Mouse (Mus musculus) embryonic facial prominence, embryonic 14.5 days (tissue): ENCODE data around the gene Rpl23. TPM values are rescaled to one million over a fixed set of nuclear protein-coding genes. Genes with fewer than 3 reads are reported as not detected.

ENCODE experiments used
- ATAC-seq: fragments of 200-750 bp; cut with Nextera tagmentation; 2 replicates; pipeline ENCODE4 v1.8.0; 2017; ENCODE audit warnings: low read depth, moderate number of reproducible peaks, moderate TSS enrichment
- DNase-seq: peaks from one replicate; pipeline ENCODE4 v3.0.0-alpha.2; 2015; ENCODE audit warnings: low spot score
- H3K27ac ChIP-seq: fragments of 300-500 bp; sonication (generic); replicated peaks from 2 replicates; pipeline ENCODE4 v1.5.1; 2014; ENCODE audit warnings: low read depth, mild to moderate bottlenecking, low read length, moderate library complexity
- H3K27me3 ChIP-seq: fragments of 300-500 bp; sonication (generic); replicated peaks from 2 replicates; pipeline ENCODE4 v1.6.1; 2014; ENCODE audit warnings: low read length; ENCODE audit not compliant: control insufficient read depth, insufficient read depth
- H3K36me3 ChIP-seq: fragments of 300-500 bp; sonication (generic); 2 replicates; pipeline ENCODE4 v1.6.1; 2014; ENCODE audit warnings: low read length, mixed read lengths; ENCODE audit not compliant: control insufficient read depth, insufficient read depth
- H3K4me1 ChIP-seq: fragments of 300-500 bp; sonication (generic); 2 replicates; pipeline ENCODE4 v1.6.1; 2014; ENCODE audit warnings: antibody characterized with exemption, low read length; ENCODE audit not compliant: control insufficient read depth, insufficient read depth
- H3K4me2 ChIP-seq: fragments of 300-500 bp; sonication (generic); 2 replicates; pipeline ENCODE4 v1.6.1; 2014; ENCODE audit warnings: low read depth, mild to moderate bottlenecking, low read length, moderate library complexity, mixed read lengths
- H3K4me3 ChIP-seq: fragments of 300-500 bp; sonication (generic); 2 replicates; pipeline ENCODE4 v1.5.1; 2014; ENCODE audit warnings: low read depth, mild to moderate bottlenecking, low read length
- H3K9ac ChIP-seq: fragments of 300-500 bp; sonication (generic); 2 replicates; pipeline ENCODE4 v1.6.1; 2014; ENCODE audit warnings: low read depth, mild to moderate bottlenecking, low read length, moderate library complexity, mixed read lengths
- H3K9me3 ChIP-seq: fragments of 300-500 bp; sonication (generic); 2 replicates; pipeline ENCODE4 v1.6.1; 2016; ENCODE audit warnings: low read length; ENCODE audit not compliant: control insufficient read depth
- WGBS: fragments of 180-500 bp; shearing (Covaris S2); extraction: QIAGEN DNeasy Blood & Tissue Kit; methylation state at CpG from one replicate; pipeline ENCODE4 v1.1.7; 2014; 5-methylcytosine and 5-hydroxymethylcytosine counted together
- polyA plus RNA-seq: library from polyadenylated mRNA; unstranded; fragments of >200 nt; fragmentation: Nextera tagmentation; extraction: Ambion mirVana; gene quantifications from 2 replicates; pipeline ENCODE4 v1.2.1, GENCODE M21; 2014

Rpl23 gene
- 712 and 810 TPM in 2 replicates for polyA plus RNA-seq

DNA sequence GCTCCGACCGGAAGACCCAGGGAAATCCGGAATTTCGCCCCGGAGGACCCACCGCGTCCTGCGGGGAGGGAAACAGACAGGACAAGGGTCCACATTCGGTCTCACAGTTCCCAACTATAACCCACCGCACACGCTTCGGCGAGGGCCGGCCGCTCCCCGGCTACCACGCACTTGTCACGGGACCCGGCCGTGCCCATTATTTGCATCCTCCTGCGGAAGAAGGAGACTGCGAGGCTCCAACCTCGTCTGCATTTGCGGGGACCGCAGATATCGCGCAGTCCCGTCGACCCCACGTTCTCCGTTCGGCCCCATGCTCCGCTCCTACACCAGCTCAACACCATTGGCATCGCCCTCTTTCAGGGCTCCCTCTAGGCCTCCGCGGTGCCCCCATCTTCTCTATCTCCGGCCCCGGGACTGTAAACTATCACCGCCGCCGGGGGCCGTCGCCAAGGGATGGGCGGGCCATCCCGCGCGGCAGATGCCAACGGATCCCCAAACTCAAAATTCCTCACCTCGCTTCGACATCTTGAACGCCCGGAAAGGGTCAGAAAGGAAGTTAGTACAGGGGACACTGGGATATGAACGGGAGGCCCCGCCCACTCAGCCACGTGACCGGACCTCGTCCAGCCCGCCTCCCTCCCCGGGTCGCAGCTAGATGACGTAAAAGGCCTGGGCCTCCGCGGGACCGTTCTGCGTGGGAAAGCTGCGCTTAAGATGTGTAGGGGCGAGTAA is at the start of gene Rpl23:
Gene Rpl23 (minus strand): TSS at position 606 of the 732 bp plus-strand sequence.
- Histone ChIP-seq H3K9me3 (no peaks in the 10 kb centered on the region), H3K36me3 (peaks cover 41% of the 10 kb centered on the region), H3K27ac (peak within 1 kb of the TSS; percentile 91), H3K4me3 (peak within 1 kb of the TSS; percentile 91), H3K27me3 (no peaks in the 10 kb centered on the region), H3K9ac (peak within 1 kb of the TSS; percentile 99), H3K4me2 (peak within 1 kb of the TSS; percentile 65), H3K4me1 (peaks cover 11% of the 10 kb centered on the region)
- DNase-seq (peak; percentile 99), ATAC-seq (peak; percentile 96)
- 0% methylated on average over 49 of the region's 67 CpGs for WGBS

DNA sequence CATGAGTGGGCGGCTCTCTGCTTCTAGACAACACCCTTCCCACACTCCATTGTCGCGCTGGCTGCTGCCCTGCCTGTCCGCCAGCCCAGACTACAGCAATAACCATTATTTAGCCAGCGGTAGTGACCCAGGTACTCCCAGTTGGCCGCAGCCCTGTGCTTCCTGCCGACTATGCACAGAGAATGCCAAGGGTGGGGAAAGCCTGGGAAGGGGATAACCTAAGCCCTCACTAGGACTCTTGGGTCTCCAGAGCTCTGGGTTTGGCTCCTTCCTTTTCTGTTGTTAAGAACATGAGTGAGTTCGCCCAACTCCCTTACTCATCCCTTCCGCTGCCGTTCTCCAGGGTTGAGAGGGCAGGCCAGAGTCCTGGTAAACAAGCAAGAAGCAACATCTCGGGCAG is 49.8 kb upstream of the Rpl23 start:
- no peak overlapping the region for H3K4me2 ChIP-seq
- H3K9me3 ChIP-seq = no peaks in the 10 kb centered on the region
- no peaks in the 10 kb centered on the region for H3K4me1 ChIP-seq
- ATAC-seq (no peak), DNase-seq (no peak)
- H3K36me3 ChIP-seq = peaks cover 82% of the 10 kb centered on the region
- H3K4me3 ChIP-seq = no peak overlapping the region
- 82% methylated on average over 11 of the region's 11 CpGs for WGBS
- H3K27ac ChIP-seq = no peak overlapping the region
- no peaks in the 10 kb centered on the region for H3K27me3 ChIP-seq
- no peak overlapping the region for H3K9ac ChIP-seq

- Histone ChIP-seq H3K9ac (no peak overlapping the region), H3K4me2 (no peak overlapping the region), H3K4me1 (no peaks in the 10 kb centered on the region), H3K9me3 (no peaks in the 10 kb centered on the region), H3K27me3 (no peaks in the 10 kb centered on the region), H3K4me3 (no peak overlapping the region), H3K27ac (no peak overlapping the region), H3K36me3 (peaks cover 82% of the 10 kb centered on the region)
- 78% methylated on average over 6 of the region's 6 CpGs for WGBS
- no peak for DNase-seq
- no peak for ATAC-seq
Measured at GRCm38 (mm10) chr11:97830501-97830900, 48.3 kb upstream of the Rpl23 start.

GRCm38 (mm10) chr11:97829913-97830476 is 47.8 kb upstream of the Rpl23 start:
- Histone ChIP-seq H3K36me3 (peaks cover 82% of the 10 kb centered on the region), H3K27me3 (no peaks in the 10 kb centered on the region), H3K27ac (no peak overlapping the region; the same call in 1 of the 2 replicates), H3K9ac (no peak overlapping the region), H3K9me3 (no peaks in the 10 kb centered on the region), H3K4me1 (no peaks in the 10 kb centered on the region), H3K4me3 (no peak overlapping the region), H3K4me2 (no peak overlapping the region)
- WGBS = 83% methylated on average over 10 of the region's 12 CpGs
- ATAC-seq (no peak), DNase-seq (no peak)

DNA sequence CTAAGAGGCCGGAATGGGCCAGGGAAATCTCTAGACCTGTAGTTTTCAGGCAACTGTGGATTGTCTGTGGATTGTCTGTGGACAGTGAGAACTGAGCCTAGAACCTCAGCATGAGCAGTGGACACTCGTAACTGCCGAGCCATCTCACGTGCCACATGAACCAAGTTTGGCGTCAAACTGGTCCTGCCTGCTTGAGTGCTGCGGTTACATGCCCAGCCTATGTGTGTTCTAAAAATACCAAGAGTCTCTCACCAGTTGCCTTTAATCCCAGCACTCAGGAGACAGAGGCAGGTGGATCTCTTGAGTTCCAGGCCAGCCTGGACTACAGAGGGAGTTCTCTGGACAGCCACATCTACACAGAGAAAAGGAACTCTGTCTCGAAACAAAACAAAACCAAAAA is 47.1 kb upstream of the Rpl23 start:
- peaks cover 82% of the 10 kb centered on the region for H3K36me3 ChIP-seq
- H3K27me3 ChIP-seq = no peaks in the 10 kb centered on the region
- no peak overlapping the region for H3K4me3 ChIP-seq
- no peak overlapping the region for H3K9ac ChIP-seq
- no peak for ATAC-seq
- H3K9me3 ChIP-seq = no peaks in the 10 kb centered on the region
- no peaks in the 10 kb centered on the region for H3K4me1 ChIP-seq
- no peak overlapping the region for H3K4me2 ChIP-seq
- WGBS = 88% methylated on average over 7 of the region's 7 CpGs
- no peak for DNase-seq
- H3K27ac ChIP-seq = no peak overlapping the region; the same call in 1 of the 2 replicates

DNA sequence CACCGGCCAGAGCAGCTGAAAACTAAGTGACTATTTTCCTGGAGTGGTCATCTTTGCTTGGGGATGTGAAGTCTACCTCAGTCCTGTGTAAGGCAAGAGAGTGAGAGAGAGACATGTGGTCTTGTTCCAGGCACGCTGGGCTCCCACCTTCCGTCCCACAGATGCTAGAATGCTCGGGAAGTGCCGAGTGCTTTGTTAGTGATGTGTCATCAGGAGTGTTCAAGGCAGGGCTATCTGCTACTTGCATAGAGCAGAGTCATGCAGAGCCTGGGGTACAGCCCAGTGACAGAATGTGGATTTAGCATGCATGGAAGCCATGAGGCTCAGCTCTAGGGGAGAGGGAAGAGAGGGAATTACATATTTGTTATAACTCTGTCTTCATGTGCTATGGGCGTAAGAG is 45.4 kb upstream of the Rpl23 start:
- Histone ChIP-seq H3K27me3 (no peaks in the 10 kb centered on the region), H3K4me1 (no peaks in the 10 kb centered on the region), H3K4me2 (no peak overlapping the region), H3K27ac (no peak overlapping the region), H3K4me3 (no peak overlapping the region), H3K9me3 (no peaks in the 10 kb centered on the region), H3K36me3 (peaks cover 78% of the 10 kb centered on the region), H3K9ac (no peak overlapping the region)
- 86% methylated on average over 6 of the region's 6 CpGs for WGBS
- DNase-seq (no peak), ATAC-seq (no peak)

DNA sequence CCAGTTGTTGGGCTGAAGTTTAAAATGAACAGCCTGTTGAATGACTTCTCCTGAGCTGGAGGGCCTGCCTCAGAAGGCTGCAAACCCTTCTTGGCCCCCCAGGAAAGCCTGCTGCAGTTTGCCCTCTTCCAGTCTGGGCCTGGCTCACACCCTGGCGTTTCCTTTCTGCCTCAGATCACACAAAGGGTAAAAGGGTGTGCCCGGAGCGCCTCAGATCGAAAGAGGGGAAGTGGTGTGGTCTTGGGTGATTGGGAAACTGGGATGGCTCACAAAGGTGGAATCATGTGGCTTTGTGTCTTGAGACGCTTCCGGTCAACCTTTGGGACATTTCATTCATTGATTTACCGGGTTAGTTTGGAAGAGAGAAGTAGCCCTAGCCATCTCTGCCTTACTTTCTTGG is 44.2 kb upstream of the Rpl23 start:
- no peaks in the 10 kb centered on the region for H3K4me1 ChIP-seq
- H3K27me3 ChIP-seq = no peaks in the 10 kb centered on the region
- no peak overlapping the region for H3K9ac ChIP-seq
- ATAC-seq (no peak), DNase-seq (no peak)
- no peak overlapping the region for H3K4me3 ChIP-seq
- 84% methylated on average over 7 of the region's 7 CpGs for WGBS
- H3K36me3 ChIP-seq = peaks cover 86% of the 10 kb centered on the region
- H3K27ac ChIP-seq = no peak overlapping the region
- no peak overlapping the region for H3K4me2 ChIP-seq
- no peaks in the 10 kb centered on the region for H3K9me3 ChIP-seq

GRCm38 (mm10) chr11:97825971-97826370 is 43.7 kb upstream of the Rpl23 start:
- Histone ChIP-seq H3K9me3 (no peaks in the 10 kb centered on the region), H3K4me3 (no peak overlapping the region), H3K27me3 (no peaks in the 10 kb centered on the region), H3K4me1 (no peaks in the 10 kb centered on the region), H3K36me3 (peaks cover 85% of the 10 kb centered on the region), H3K9ac (no peak overlapping the region), H3K4me2 (no peak overlapping the region), H3K27ac (no peak overlapping the region)
- ATAC-seq (no peak), DNase-seq (no peak)
- 86% methylated on average over 9 of the region's 9 CpGs for WGBS

DNA sequence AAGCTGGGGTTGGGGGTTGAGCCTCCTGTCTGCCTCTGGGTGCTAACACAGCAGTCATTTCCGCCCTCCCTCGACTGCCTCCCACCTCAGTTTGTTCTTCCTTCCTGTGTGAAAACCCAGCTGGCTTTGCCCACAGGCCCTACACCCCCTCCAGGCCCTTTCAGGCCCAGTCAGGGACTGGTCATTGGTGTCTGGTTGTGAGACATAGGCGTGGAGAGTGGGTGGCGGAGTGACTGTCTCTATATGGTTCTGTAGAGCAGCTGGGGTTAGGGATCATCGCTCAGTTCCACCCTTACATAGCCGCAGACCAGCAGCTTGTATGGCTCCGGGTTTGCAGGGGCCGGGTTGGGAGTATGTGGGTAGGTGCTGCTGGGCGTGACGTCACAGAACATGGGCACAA is 43.1 kb upstream of the Rpl23 start:
- Histone ChIP-seq H3K4me3 (no peak overlapping the region), H3K27me3 (no peaks in the 10 kb centered on the region), H3K9ac (peak overlapping the region; percentile 27; the same call in 1 of the 2 replicates), H3K9me3 (no peaks in the 10 kb centered on the region), H3K36me3 (peaks cover 78% of the 10 kb centered on the region), H3K4me1 (no peaks in the 10 kb centered on the region), H3K27ac (no peak overlapping the region), H3K4me2 (no peak overlapping the region)
- no peak for DNase-seq
- WGBS = 82% methylated on average over 10 of the region's 10 CpGs
- no peak for ATAC-seq
